Mouse (Mus musculus): ENCODE data around the gene Fam118a. TPM values are rescaled to one million over a fixed set of nuclear protein-coding genes. Genes with fewer than 3 reads are reported as not detected.
A peak's percentile ranks its signal among the peaks of the same experiment; 100 is the strongest.
"Not testable (repeated sequence)": the region's sequence is repeated elsewhere in the genome, so short reads cannot be mapped to it uniquely, and the experiment has no call there.

Gene Fam118a
- 6.7 and 7.0 TPM in 2 replicates for polyA plus RNA-seq (2012; rRNA removed)

- WGBS: 34% methylated on average over 1 of the region's 1 CpGs
- not testable (repeated sequence) for H3K4me1 ChIP-seq (ENCODE audit: control insufficient read depth, insufficient read depth, low read length); DNase-seq; H3K4me3 ChIP-seq (replicated peaks; ENCODE audit: extremely low read depth, low read depth, low read length)
These were observed at the start of gene Fam118a for GRCm38 (mm10) chr15:85028648-85029047. Gene Fam118a (plus strand): TSS chr15:85028948.

GRCm38 (mm10) chr15:84981609-84982313 lies 47.0 kb upstream of the Fam118a start:
- WGBS: 35% methylated on average over 9 of the region's 9 CpGs
- Histone ChIP-seq H3K4me3 (replicated peaks; ENCODE audit: extremely low read depth, low read depth, low read length) (no peak overlapping the region), H3K4me1 (ENCODE audit: control insufficient read depth, insufficient read depth, low read length) (peaks cover 3% of the 10 kb centered on the region)
- DNase-seq: no peak
- no peak for TF ChIP-seq CTCF (IDR thresholded peaks at IDR 0.05; ENCODE audit: insufficient read depth, low read length)
- no peak for TF ChIP-seq POLR2A (IDR thresholded peaks at IDR 0.05; ENCODE audit: borderline replicate concordance, extremely low read depth, low read depth, low read length)

GRCm38 (mm10) chr15:84982888-84983287 lies 45.9 kb upstream of the Fam118a start:
- peaks cover 3% of the 10 kb centered on the region; the same call in 1 of the 2 replicates for H3K4me1 ChIP-seq (ENCODE audit: control insufficient read depth, insufficient read depth, low read length)
- DNase-seq: no peak
- H3K4me3 ChIP-seq (replicated peaks; ENCODE audit: extremely low read depth, low read depth, low read length): no peak overlapping the region
- WGBS: 75% methylated on average over 3 of the region's 3 CpGs
- TF ChIP-seq CTCF (IDR thresholded peaks at IDR 0.05; ENCODE audit: insufficient read depth, low read length) (no peak), POLR2A (IDR thresholded peaks at IDR 0.05; ENCODE audit: borderline replicate concordance, extremely low read depth, low read depth, low read length) (no peak)

GRCm38 (mm10) chr15:84983721-84984120 lies 45.0 kb upstream of the Fam118a start:
- no peak for DNase-seq
- Histone ChIP-seq H3K4me3 (replicated peaks; ENCODE audit: extremely low read depth, low read depth, low read length) (no peak overlapping the region), H3K4me1 (ENCODE audit: control insufficient read depth, insufficient read depth, low read length) (peaks cover 3% of the 10 kb centered on the region; the same call in 1 of the 2 replicates)
- 67% methylated on average over 7 of the region's 7 CpGs for WGBS
- TF ChIP-seq POLR2A (IDR thresholded peaks at IDR 0.05; ENCODE audit: borderline replicate concordance, extremely low read depth, low read depth, low read length) (no peak), CTCF (IDR thresholded peaks at IDR 0.05; ENCODE audit: insufficient read depth, low read length) (no peak)

- no peak for DNase-seq
- WGBS: 90% methylated on average over 12 of the region's 12 CpGs
- Histone ChIP-seq H3K4me3 (replicated peaks; ENCODE audit: extremely low read depth, low read depth, low read length) (no peak overlapping the region), H3K4me1 (ENCODE audit: control insufficient read depth, insufficient read depth, low read length) (peaks cover 3% of the 10 kb centered on the region; the same call in 1 of the 2 replicates)
- TF ChIP-seq CTCF (IDR thresholded peaks at IDR 0.05; ENCODE audit: insufficient read depth, low read length) (no peak), POLR2A (IDR thresholded peaks at IDR 0.05; ENCODE audit: borderline replicate concordance, extremely low read depth, low read depth, low read length) (no peak)
These were observed 43.1 kb upstream of the Fam118a start for GRCm38 (mm10) chr15:84985516-84986160.

- TF ChIP-seq CTCF (IDR thresholded peaks at IDR 0.05; ENCODE audit: insufficient read depth, low read length) (no peak), POLR2A (IDR thresholded peaks at IDR 0.05; ENCODE audit: borderline replicate concordance, extremely low read depth, low read depth, low read length) (no peak)
- peak overlapping the region; percentile 88 for H3K4me3 ChIP-seq (replicated peaks; ENCODE audit: extremely low read depth, low read depth, low read length)
- 61% methylated on average over 4 of the region's 4 CpGs for WGBS
- peaks cover 3% of the 10 kb centered on the region; the same call in 1 of the 2 replicates for H3K4me1 ChIP-seq (ENCODE audit: control insufficient read depth, insufficient read depth, low read length)
- no peak for DNase-seq
These were observed 42.4 kb upstream of the Fam118a start for GRCm38 (mm10) chr15:84986171-84987019.

GRCm38 (mm10) chr15:84987020-84987815 lies 41.5 kb upstream of the Fam118a start:
- no peak for DNase-seq

GRCm38 (mm10) chr15:84987874-84988825 lies 40.6 kb upstream of the Fam118a start, which contains the start of gene 5031439G07Rik:
Gene 5031439G07Rik (minus strand): TSS chr15:84988551.
- peak; percentile 84 for DNase-seq
- 2% methylated on average over 51 of the region's 59 CpGs for WGBS
- no peaks in the 10 kb centered on the region for H3K4me1 ChIP-seq (ENCODE audit: control insufficient read depth, insufficient read depth, low read length)
- TF ChIP-seq POLR2A (IDR thresholded peaks at IDR 0.05; ENCODE audit: borderline replicate concordance, extremely low read depth, low read depth, low read length) (peak; percentile 56; the same call in 1 of the 2 replicates), CTCF (IDR thresholded peaks at IDR 0.05; ENCODE audit: insufficient read depth, low read length) (no peak)
- H3K4me3 ChIP-seq (replicated peaks; ENCODE audit: extremely low read depth, low read depth, low read length): peak within 1 kb of the TSS; percentile 88

More at GRCm38 (mm10) chr15:84987020-84987815, 41.5 kb upstream of the Fam118a start:
- Histone ChIP-seq H3K4me1 (ENCODE audit: control insufficient read depth, insufficient read depth, low read length) (no peaks in the 10 kb centered on the region), H3K4me3 (replicated peaks; ENCODE audit: extremely low read depth, low read depth, low read length) (peak overlapping the region; percentile 88)
- TF ChIP-seq POLR2A (IDR thresholded peaks at IDR 0.05; ENCODE audit: borderline replicate concordance, extremely low read depth, low read depth, low read length) (no peak), CTCF (IDR thresholded peaks at IDR 0.05; ENCODE audit: insufficient read depth, low read length) (no peak)
- WGBS: under 1% methylated on average over 53 of the region's 53 CpGs

All from lung, adult 2 months (tissue).